Mouse (Mus musculus) lung, postnatal 0 days (tissue): Measurements from ENCODE around the gene Igsf21. TPM values are rescaled to one million over a fixed set of nuclear protein-coding genes. Genes with fewer than 3 reads are reported as not detected.

Experiments
- ATAC-seq: fragments of 200-750 bp; cut with Nextera tagmentation; 2 replicates; pipeline ENCODE4 v1.8.0; 2017; ENCODE audit warnings: moderate library complexity
- DNase-seq: peaks from one replicate; pipeline ENCODE4 v3.0.0-alpha.2; 2016; ENCODE audit warnings: low spot score
- H3K27ac ChIP-seq: fragments of 300-500 bp; sonication (generic); 2 replicates; pipeline ENCODE4 v1.5.1; 2014; ENCODE audit warnings: antibody characterized with exemption, mild to moderate bottlenecking, low read length, mixed read lengths
- H3K27me3 ChIP-seq: fragments of 300-500 bp; sonication (generic); replicated peaks from 2 replicates; pipeline ENCODE4 v1.6.1; 2014; ENCODE audit warnings: low read length, mixed read lengths; ENCODE audit not compliant: insufficient read depth
- H3K36me3 ChIP-seq: fragments of 300-500 bp; sonication (generic); 2 replicates; pipeline ENCODE4 v1.6.1; 2014; ENCODE audit warnings: low read length, mixed read lengths; ENCODE audit not compliant: insufficient read depth
- H3K4me1 ChIP-seq: fragments of 300-500 bp; sonication (generic); 2 replicates; pipeline ENCODE4 v1.6.1; 2014; ENCODE audit warnings: antibody characterized with exemption, low read depth, low read length, mixed read lengths; ENCODE audit not compliant: insufficient read depth
- H3K4me2 ChIP-seq: fragments of 300-500 bp; sonication (generic); replicated peaks from 2 replicates; pipeline ENCODE4 v1.6.1; 2014; ENCODE audit warnings: low read depth, mild to moderate bottlenecking, low read length, moderate library complexity, mixed read lengths
- H3K4me3 ChIP-seq: fragments of 300-500 bp; sonication (generic); 2 replicates; pipeline ENCODE4 v1.5.1; 2014; ENCODE audit warnings: low read depth, low read length
- H3K9ac ChIP-seq: fragments of 300-500 bp; sonication (generic); replicated peaks from 2 replicates; pipeline ENCODE4 v1.6.1; 2014; ENCODE audit warnings: low read depth, mild to moderate bottlenecking
- H3K9me3 ChIP-seq: fragments of 300-500 bp; sonication (generic); 2 replicates; pipeline ENCODE4 v1.6.1; 2016; ENCODE audit warnings: low read length, mixed read lengths
- CTCF ChIP-seq: IDR thresholded peaks from 2 replicates; pipeline ENCODE4 v1.5.1; 2016; ENCODE audit warnings: antibody characterized with exemption, mild to moderate bottlenecking
- EP300 ChIP-seq: IDR thresholded peaks from 2 replicates; pipeline ENCODE4 v1.6.1; 2016; ENCODE audit warnings: antibody characterized with exemption, mild to moderate bottlenecking, control low read depth
- WGBS: fragments of 180-500 bp; shearing (Covaris S2); extraction: QIAGEN DNeasy Blood & Tissue Kit; methylation state at CpG from one replicate; pipeline ENCODE4 v1.1.7; 2014; 5-methylcytosine and 5-hydroxymethylcytosine counted together
- polyA plus RNA-seq: library from polyadenylated mRNA; unstranded; fragments of >200 nt; fragmentation: Nextera tagmentation; extraction: Ambion mirVana; gene quantifications from 2 replicates; pipeline ENCODE4 v1.2.1, GENCODE M21; 2015

Gene Igsf21
- polyA plus RNA-seq, 1 experiment from 2014 or later, result 0.13 TPM

- no peak for TF ChIP-seq CTCF
- DNase-seq, result no peak
- no peaks in the 10 kb centered on the region for H3K27me3 ChIP-seq
- H3K4me3 ChIP-seq, result no peak overlapping the region
- 75% methylated on average over 11 of the region's 11 CpGs for WGBS
- H3K36me3 ChIP-seq, result no peaks in the 10 kb centered on the region
- H3K9ac ChIP-seq, result no peak overlapping the region
- H3K4me2 ChIP-seq, result no peak overlapping the region
- no peaks in the 10 kb centered on the region for H3K4me1 ChIP-seq
- no peaks in the 10 kb centered on the region for H3K9me3 ChIP-seq
- no peak for ATAC-seq
- no peak overlapping the region for H3K27ac ChIP-seq
Measured at GRCm38 (mm10) chr4:140128116-140128515, 118.5 kb downstream of the Igsf21 start.

GRCm38 (mm10) chr4:140125806-140126205, 120.8 kb downstream of the Igsf21 start:
- Histone ChIP-seq H3K36me3 (no peaks in the 10 kb centered on the region), H3K4me1 (no peaks in the 10 kb centered on the region), H3K27ac (no peak overlapping the region), H3K27me3 (no peaks in the 10 kb centered on the region), H3K4me3 (no peak overlapping the region), H3K4me2 (no peak overlapping the region), H3K9me3 (no peaks in the 10 kb centered on the region), H3K9ac (no peak overlapping the region)
- no peak for DNase-seq
- WGBS, result 76% methylated on average over 7 of the region's 7 CpGs
- TF ChIP-seq EP300 (no peak), CTCF (no peak)
- ATAC-seq, result no peak

- TF ChIP-seq CTCF (no peak), EP300 (no peak)
- Histone ChIP-seq H3K27me3 (no peaks in the 10 kb centered on the region), H3K27ac (no peak overlapping the region), H3K4me2 (no peak overlapping the region), H3K4me3 (no peak overlapping the region), H3K4me1 (no peaks in the 10 kb centered on the region), H3K36me3 (no peaks in the 10 kb centered on the region), H3K9me3 (no peaks in the 10 kb centered on the region), H3K9ac (no peak overlapping the region)
- no peak for ATAC-seq
- no peak for DNase-seq
- 80% methylated on average over 5 of the region's 5 CpGs for WGBS
Measured at GRCm38 (mm10) chr4:140122534-140122933, 124.0 kb downstream of the Igsf21 start.

- TF ChIP-seq CTCF (no peak), EP300 (no peak)
- H3K4me2 ChIP-seq, result no peak overlapping the region
Measured at GRCm38 (mm10) chr4:140117275-140117691, 129.3 kb downstream of the Igsf21 start.

GRCm38 (mm10) chr4:140115756-140116155, 130.8 kb downstream of the Igsf21 start:
- no peaks in the 10 kb centered on the region for H3K27me3 ChIP-seq
- H3K4me3 ChIP-seq, result no peak overlapping the region
- ATAC-seq, result no peak
- TF ChIP-seq EP300 (no peak), CTCF (no peak)
- 74% methylated on average over 9 of the region's 9 CpGs for WGBS
- H3K4me1 ChIP-seq, result no peaks in the 10 kb centered on the region
- H3K9ac ChIP-seq, result no peak overlapping the region
- no peaks in the 10 kb centered on the region for H3K9me3 ChIP-seq
- no peak overlapping the region for H3K27ac ChIP-seq
- H3K36me3 ChIP-seq, result no peaks in the 10 kb centered on the region
- DNase-seq, result no peak
- no peak overlapping the region for H3K4me2 ChIP-seq

More at GRCm38 (mm10) chr4:140117275-140117691, 129.3 kb downstream of the Igsf21 start:
- no peak overlapping the region for H3K4me3 ChIP-seq
- H3K36me3 ChIP-seq, result no peaks in the 10 kb centered on the region
- H3K9me3 ChIP-seq, result no peaks in the 10 kb centered on the region
- DNase-seq (no peak), ATAC-seq (no peak)
- no peak overlapping the region for H3K9ac ChIP-seq
- no peaks in the 10 kb centered on the region for H3K4me1 ChIP-seq
- 79% methylated on average over 7 of the region's 7 CpGs for WGBS
- no peaks in the 10 kb centered on the region for H3K27me3 ChIP-seq
- no peak overlapping the region for H3K27ac ChIP-seq

GRCm38 (mm10) chr4:140115053-140115452, 131.5 kb downstream of the Igsf21 start:
- ATAC-seq, result no peak
- H3K9me3 ChIP-seq, result no peaks in the 10 kb centered on the region
- no peak for DNase-seq
- peak; percentile 20 for TF ChIP-seq CTCF
- no peak for TF ChIP-seq EP300
- H3K9ac ChIP-seq, result no peak overlapping the region
- 80% methylated on average over 6 of the region's 6 CpGs for WGBS
- H3K27me3 ChIP-seq, result no peaks in the 10 kb centered on the region
- H3K4me1 ChIP-seq, result no peaks in the 10 kb centered on the region
- H3K36me3 ChIP-seq, result no peaks in the 10 kb centered on the region
- H3K27ac ChIP-seq, result no peak overlapping the region
- H3K4me3 ChIP-seq, result no peak overlapping the region
- no peak overlapping the region for H3K4me2 ChIP-seq
